Mouse (Mus musculus) myocyte (in vitro differentiated cells): ENCODE results near the gene Gak. TPM values are rescaled to one million over a fixed set of nuclear protein-coding genes. Genes with fewer than 3 reads are reported as not detected.

Experiments
- H3K27me3 ChIP-seq: one replicate; pipeline ENCODE4 v1.6.1; 2011; ENCODE audit not compliant: control insufficient read depth, insufficient read depth, insufficient read length
- H3K36me3 ChIP-seq: one replicate; pipeline ENCODE4 v1.6.1; 2011; ENCODE audit not compliant: control insufficient read depth, insufficient read depth
- H3K4me2 ChIP-seq: one replicate; pipeline ENCODE4 v1.6.1; 2011; ENCODE audit warnings: low read depth, control low read depth
- H3K4me3 ChIP-seq: one replicate; pipeline ENCODE4 v1.5.1; 2011; ENCODE audit warnings: mild to moderate bottlenecking, control low read depth, moderate library complexity
- H3K79me2 ChIP-seq: one replicate; pipeline ENCODE4 v1.6.1; 2011; ENCODE audit not compliant: control insufficient read depth, insufficient read depth
- H3ac ChIP-seq: one replicate; pipeline ENCODE4 v1.6.1; 2011; ENCODE audit not compliant: control insufficient read depth, insufficient read length
- CEBPB ChIP-seq: IDR thresholded peaks from 2 replicates; pipeline ENCODE4 v1.6.1; 2011; ENCODE audit warnings: mild to moderate bottlenecking, moderate library complexity; ENCODE audit not compliant: poor library complexity, insufficient read depth, severe bottlenecking
- E2F4 ChIP-seq: IDR thresholded peaks from one replicate; pipeline ENCODE4 v1.6.1; 2011; ENCODE audit warnings: mild to moderate bottlenecking, control low read depth, moderate library complexity; ENCODE audit not compliant: insufficient read depth
- MAX ChIP-seq: IDR thresholded peaks from one replicate; pipeline ENCODE4 v1.6.1; 2011; ENCODE audit warnings: low read depth, mild to moderate bottlenecking, control low read depth
- MYOD1 ChIP-seq, 3 experiments: IDR thresholded peaks; one replicate each; pipeline ENCODE4 v1.6.1; 2011; ENCODE audit warnings: control low read depth in 2 of 3, low read depth in 2 of 3, mild to moderate bottlenecking in 2 of 3, moderate library complexity in 1 of 3; ENCODE audit not compliant: insufficient read length in 2 of 3, control insufficient read depth in 1 of 3
- MYOG ChIP-seq, 3 experiments: IDR thresholded peaks; one replicate each; pipeline ENCODE4 v1.6.1; 2011; ENCODE audit warnings: control low read depth in 2 of 3, low read depth in 2 of 3, mild to moderate bottlenecking in 2 of 3; ENCODE audit not compliant: insufficient read length in 2 of 3, control insufficient read depth in 1 of 3, insufficient read depth in 1 of 3
- POLR2A ChIP-seq: IDR thresholded peaks from one replicate; pipeline ENCODE4 v1.6.1; 2011; ENCODE audit warnings: low read depth, mild to moderate bottlenecking, control low read depth, moderate library complexity; ENCODE audit not compliant: insufficient read length
- POLR2AphosphoS2 ChIP-seq: IDR thresholded peaks from one replicate; pipeline ENCODE4 v1.6.1; 2011; ENCODE audit warnings: low read depth, control low read depth; ENCODE audit not compliant: insufficient read length
- REST ChIP-seq: IDR thresholded peaks from one replicate; pipeline ENCODE4 v1.6.1; 2011; ENCODE audit warnings: mild to moderate bottlenecking, control low read depth, moderate library complexity; ENCODE audit not compliant: insufficient read depth, insufficient read length
- SRF ChIP-seq: IDR thresholded peaks from one replicate; pipeline ENCODE4 v1.6.1; 2011; ENCODE audit warnings: low read depth; ENCODE audit not compliant: control insufficient read depth, insufficient read length
- TCF12 ChIP-seq: IDR thresholded peaks from one replicate; pipeline ENCODE4 v1.6.1; 2011; ENCODE audit warnings: mild to moderate bottlenecking, control low read depth; ENCODE audit not compliant: poor library complexity, insufficient read depth, severe bottlenecking
- TCF3 ChIP-seq: IDR thresholded peaks from one replicate; pipeline ENCODE4 v1.6.1; 2011; ENCODE audit warnings: low read depth, control low read depth; ENCODE audit not compliant: insufficient read length
- USF1 ChIP-seq: IDR thresholded peaks from one replicate; pipeline ENCODE4 v1.6.1; 2011; ENCODE audit warnings: low read depth, mild to moderate bottlenecking, control low read depth, moderate library complexity
- polyA plus RNA-seq: library from polyadenylated mRNA; unstranded; fragments of >200 nt; fragmentation: generic; extraction: Trizol; gene quantifications from one replicate; pipeline ENCODE4 v1.2.1, GENCODE M21; 2012; ENCODE audit warnings: missing spikeins

The Gak gene
- polyA plus RNA-seq, 1 experiment, result 46.1 TPM

GRCm38 (mm10) chr5:108655891-108656650, 26.5 kb upstream of the Gak start:
- Histone ChIP-seq H3ac (no peak overlapping the region), H3K79me2 (peaks cover 6% of the 10 kb centered on the region), H3K4me2 (no peak overlapping the region), H3K27me3 (no peaks in the 10 kb centered on the region), H3K4me3 (no peak overlapping the region), H3K36me3 (no peaks in the 10 kb centered on the region)
- TF ChIP-seq MYOG (IDR thresholded peaks at IDR 0.05; ENCODE audit: control insufficient read depth in 1 of 3, insufficient read depth in 1 of 3, insufficient read length in 2 of 3, low read depth in 2 of 3) (no peak), SRF (no peak), MYOD1 (IDR thresholded peaks at IDR 0.05; ENCODE audit: control insufficient read depth in 1 of 3, insufficient read length in 2 of 3, low read depth in 2 of 3) (no peak), REST (no peak), POLR2A (no peak), E2F4 (no peak)

GRCm38 (mm10) chr5:108655381-108655780, 25.8 kb upstream of the Gak start:
- Histone ChIP-seq H3K79me2 (peaks cover 5% of the 10 kb centered on the region), H3K27me3 (no peaks in the 10 kb centered on the region), H3K4me2 (no peak overlapping the region), H3K36me3 (no peaks in the 10 kb centered on the region), H3ac (no peak overlapping the region), H3K4me3 (no peak overlapping the region)
- TF ChIP-seq MAX, result no peak
- TF ChIP-seq TCF12, result no peak

GRCm38 (mm10) chr5:108654444-108654990, 25.0 kb upstream of the Gak start:
- Histone ChIP-seq H3K36me3 (no peaks in the 10 kb centered on the region), H3K27me3 (no peaks in the 10 kb centered on the region), H3ac (no peak overlapping the region), H3K4me3 (no peak overlapping the region), H3K79me2 (no peaks in the 10 kb centered on the region), H3K4me2 (no peak overlapping the region)
- TF ChIP-seq CEBPB (no peak), TCF3 (no peak), MYOD1 (IDR thresholded peaks at IDR 0.05; ENCODE audit: control insufficient read depth in 1 of 3, insufficient read length in 2 of 3, low read depth in 2 of 3) (no peak), POLR2AphosphoS2 (no peak)

GRCm38 (mm10) chr5:108653341-108653740, 23.8 kb upstream of the Gak start:
- Histone ChIP-seq H3ac (no peak overlapping the region), H3K4me2 (no peak overlapping the region), H3K27me3 (no peaks in the 10 kb centered on the region), H3K36me3 (no peaks in the 10 kb centered on the region), H3K4me3 (no peak overlapping the region), H3K79me2 (no peaks in the 10 kb centered on the region)
- TF ChIP-seq TCF3, result no peak
- TF ChIP-seq E2F4, result no peak
- TF ChIP-seq TCF12, result no peak
- no peak for TF ChIP-seq POLR2AphosphoS2
- no peak for TF ChIP-seq SRF
- no peak for TF ChIP-seq CEBPB
- TF ChIP-seq MAX, result no peak
- no peak for TF ChIP-seq MYOG (IDR thresholded peaks at IDR 0.05; ENCODE audit: control insufficient read depth in 1 of 3, insufficient read depth in 1 of 3, insufficient read length in 2 of 3, low read depth in 2 of 3)
- no peak for TF ChIP-seq USF1
- TF ChIP-seq REST, result no peak
- no peak for TF ChIP-seq POLR2A
- TF ChIP-seq MYOD1 (IDR thresholded peaks at IDR 0.05; ENCODE audit: control insufficient read depth in 1 of 3, insufficient read length in 2 of 3, low read depth in 2 of 3), result no peak

- no peak overlapping the region for H3ac ChIP-seq
- no peak overlapping the region for H3K4me3 ChIP-seq
- H3K27me3 ChIP-seq, result no peaks in the 10 kb centered on the region
- TF ChIP-seq POLR2A (no peak), MAX (no peak)
- no peaks in the 10 kb centered on the region for H3K36me3 ChIP-seq
- H3K79me2 ChIP-seq, result no peaks in the 10 kb centered on the region
- no peak overlapping the region for H3K4me2 ChIP-seq
Observed at GRCm38 (mm10) chr5:108651823-108652222, 22.3 kb upstream of the Gak start.

- no peaks in the 10 kb centered on the region for H3K27me3 ChIP-seq
Observed at GRCm38 (mm10) chr5:108651136-108651720, 21.7 kb upstream of the Gak start.

More at GRCm38 (mm10) chr5:108651136-108651720, 21.7 kb upstream of the Gak start:
- Histone ChIP-seq H3K4me2 (no peak overlapping the region), H3K79me2 (no peaks in the 10 kb centered on the region), H3K4me3 (no peak overlapping the region), H3ac (no peak overlapping the region), H3K36me3 (no peaks in the 10 kb centered on the region)
- no peak for TF ChIP-seq USF1
- TF ChIP-seq MYOG (IDR thresholded peaks at IDR 0.05; ENCODE audit: control insufficient read depth in 1 of 3, insufficient read depth in 1 of 3, insufficient read length in 2 of 3, low read depth in 2 of 3), result no peak
- no peak for TF ChIP-seq POLR2A
- TF ChIP-seq MAX, result no peak
- TF ChIP-seq CEBPB, result no peak
- TF ChIP-seq E2F4, result no peak
- no peak for TF ChIP-seq TCF3
- TF ChIP-seq MYOD1 (IDR thresholded peaks at IDR 0.05; ENCODE audit: control insufficient read depth in 1 of 3, insufficient read length in 2 of 3, low read depth in 2 of 3), result no peak
- no peak for TF ChIP-seq REST
- no peak for TF ChIP-seq TCF12
- TF ChIP-seq SRF, result no peak
- TF ChIP-seq POLR2AphosphoS2, result no peak
